Mouse (Mus musculus) cerebellum, adult 9-11 months (tissue): Measurements from ENCODE around the gene Abcb4.
"Not testable (repeated sequence)": the region's sequence is repeated elsewhere in the genome, so short reads cannot be mapped to it uniquely, and the experiment has no call there.

Experiments
- DNase-seq: peaks from one replicate; pipeline ENCODE4 v3.0.0; 2022

Abcb4 gene

DNA sequence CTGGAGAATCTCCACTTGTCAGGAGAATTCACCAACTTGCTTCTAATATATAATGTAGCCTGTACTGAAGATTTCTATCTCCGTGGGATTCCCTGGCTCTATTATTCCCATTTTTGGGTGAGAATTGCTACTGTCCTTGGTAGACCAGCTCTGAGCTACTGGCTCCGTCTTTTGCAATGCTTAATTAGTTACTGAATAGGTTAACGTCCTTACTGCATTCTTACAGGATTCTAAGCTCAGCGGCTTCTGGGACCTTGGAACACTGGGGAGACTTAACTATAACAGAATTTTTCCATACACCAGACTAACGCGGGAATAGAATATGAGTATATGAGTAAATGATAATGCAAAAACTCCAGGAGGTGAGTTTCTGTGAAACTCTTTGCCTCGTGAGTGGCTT, 106.5 kb downstream of the Abcb4 start:
- DNase-seq, result not testable (repeated sequence)

DNA sequence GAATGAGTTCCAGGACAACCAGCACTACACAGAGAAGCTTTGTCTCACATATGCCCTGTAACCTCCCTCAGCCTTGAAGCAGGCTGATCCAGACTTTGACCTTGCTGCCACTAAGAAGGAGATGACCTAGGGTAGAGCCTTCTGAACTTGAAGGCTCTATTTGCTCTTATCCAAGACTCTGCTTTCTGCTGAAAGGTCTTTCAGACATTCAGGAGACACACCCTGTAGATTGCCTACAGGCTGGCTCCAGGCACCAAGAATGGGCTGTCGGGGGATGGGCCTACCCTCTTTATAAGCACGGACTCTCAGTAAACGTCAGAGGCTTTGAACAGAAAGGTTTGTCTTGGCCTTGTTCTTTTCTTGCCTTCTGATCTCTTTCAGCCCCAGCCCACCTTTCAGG, 113.1 kb downstream of the Abcb4 start:
- not testable (repeated sequence) for DNase-seq
